Comparison of ENCODE assay signal across 27 mouse cellular contexts in the genomic region with DNA sequence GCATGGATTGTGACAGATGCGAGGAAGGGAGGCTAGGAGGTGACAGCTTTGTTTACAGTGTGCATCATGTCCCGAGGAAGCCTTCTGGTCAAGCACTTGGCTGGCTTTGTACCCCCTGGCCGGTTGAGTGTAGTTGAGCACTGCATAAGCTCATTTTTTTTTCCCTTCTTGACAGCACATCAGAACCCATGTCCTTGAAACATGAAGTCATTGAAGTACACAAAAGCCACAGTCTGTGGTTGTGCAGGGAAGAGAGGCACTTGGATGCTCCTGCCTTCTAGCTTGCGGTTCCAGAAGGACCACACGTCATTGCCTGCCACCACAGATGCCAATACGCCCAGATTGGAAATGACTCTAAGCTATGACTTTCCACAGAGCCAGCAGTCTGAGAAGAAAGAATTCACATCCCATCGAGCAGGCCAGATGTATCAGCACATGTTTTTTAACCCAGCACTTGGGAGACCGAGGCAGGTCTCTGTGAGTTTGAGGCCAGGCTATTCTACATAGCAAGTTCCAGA. TPM values are rescaled to one million over a fixed set of nuclear protein-coding genes. Genes with fewer than 3 reads are reported as not detected.
A peak's percentile ranks its signal among the peaks of the same experiment; 100 is the strongest.
DNase-seq lines count a peak whose midpoint lies in the region; ATAC-seq and TF ChIP-seq lines count a peak whose summit lies in the region.
"Had no signal": no experiment of that assay in that cellular context is flagged by ENCODE, and none has a peak within 500 bp of the region (broad histone marks: within the 10 kb centered on the region; RNA-seq: fewer than 3 reads in every experiment).

No protein-coding gene starts in this region.

- peak; percentile 64 to 73 for DNase-seq in adrenal gland, adult (ENCODE audit: inconsistent age in 2 of 2, low spot score in 1 of 2)
- no peak for DNase-seq in adrenal gland, postnatal 4 days (ENCODE audit: low spot score in 2 of 2)
- no peak for DNase-seq in layer of hippocampus, adult 2 months (ENCODE audit: low spot score in 2 of 2)
- no peak for DNase-seq in layer of hippocampus, postnatal 36 days
- peak; percentile 55 for DNase-seq in brain, adult 2 months (ENCODE audit: low read depth, low spot score)
- no peak for DNase-seq in forebrain, embryonic 11.5 days (ENCODE audit: low spot score)
- DNase-seq: adrenal gland, adult 2 months; adrenal gland, postnatal 10 days; adrenal gland, postnatal 25 days; cerebellum, adult 11 months; cerebellum, adult 18-20 months; cerebellum, adult 8-10 months; cerebellum, adult 9-11 months; cerebellum, postnatal 14 days; cerebellum, postnatal 36 days; embryo, embryonic 11 days; forebrain, postnatal 0 days had no signal

- no peak overlapping the region for H3K4me2 ChIP-seq in forebrain, embryonic 11.5 days (ENCODE audit: low read depth, low read length, severe bottlenecking)
- H3K4me2 ChIP-seq: embryonic facial prominence, embryonic 13.5 days; embryonic facial prominence, embryonic 15.5 days; forebrain, embryonic 13.5 days; forebrain, embryonic 15.5 days had no signal

- no peaks in the 10 kb centered on the region for H3K27me3 ChIP-seq in forebrain, embryonic 11.5 days (ENCODE audit: control insufficient read depth, insufficient read depth, low read length)
- H3K27me3 ChIP-seq: embryonic facial prominence, embryonic 13.5 days; embryonic facial prominence, embryonic 15.5 days; forebrain, embryonic 13.5 days; forebrain, embryonic 15.5 days; Patski had no signal

- no peaks in the 10 kb centered on the region for H3K36me3 ChIP-seq in forebrain, embryonic 11.5 days (ENCODE audit: control insufficient read depth, insufficient read depth, low read length)
- H3K36me3 ChIP-seq: embryonic facial prominence, embryonic 13.5 days; embryonic facial prominence, embryonic 15.5 days; forebrain, embryonic 10.5 days; forebrain, embryonic 15.5 days; G1E had no signal

- TF ChIP-seq CTCF in layer of hippocampus, adult 2 months (conservative IDR thresholded peaks at IDR 0.05) = no peak

- no peak overlapping the region for H3K9ac ChIP-seq in forebrain, embryonic 11.5 days (ENCODE audit: low read length)
- H3K9ac ChIP-seq: embryonic facial prominence, embryonic 13.5 days; embryonic facial prominence, embryonic 15.5 days; forebrain, embryonic 13.5 days; forebrain, embryonic 15.5 days; forebrain, postnatal 0 days had no signal

- H3K4me1 ChIP-seq in forebrain, embryonic 11.5 days (replicated peaks; ENCODE audit: control insufficient read depth, insufficient read depth, low read length) = no peaks in the 10 kb centered on the region
- H3K4me1 ChIP-seq: embryonic facial prominence, embryonic 13.5 days; embryonic facial prominence, embryonic 15.5 days; forebrain, embryonic 10.5 days; forebrain, embryonic 15.5 days had no signal

- no peaks in the 10 kb centered on the region for H3K9me3 ChIP-seq in forebrain, embryonic 11.5 days (ENCODE audit: control insufficient read depth, low read length)
- H3K9me3 ChIP-seq: embryonic facial prominence, embryonic 13.5 days; embryonic facial prominence, embryonic 15.5 days; forebrain, embryonic 10.5 days; forebrain, embryonic 15.5 days; G1E had no signal

- no peak for ATAC-seq in forebrain, embryonic 11.5 days (replicated peaks; ENCODE audit: low FRiP score)
- ATAC-seq: activated CD4-positive, CD25-positive, alpha-beta regulatory T cell, adult 4 months; forebrain, embryonic 13.5 days; forebrain, embryonic 15.5 days; forebrain, postnatal 0 days; Patski had no signal

- H3K4me3 ChIP-seq in layer of hippocampus, adult 2 months = no peak overlapping the region
- no peak overlapping the region for H3K4me3 ChIP-seq in forebrain, embryonic 11.5 days (ENCODE audit: low read depth, low read length)
- H3K4me3 ChIP-seq: embryonic facial prominence, embryonic 13.5 days; embryonic facial prominence, embryonic 15.5 days; erythroblast, embryonic 14.5 days; forebrain, embryonic 10.5 days; forebrain, embryonic 13.5 days; forebrain, embryonic 15.5 days had no signal

- 86% methylated on average over 8 of the region's 8 CpGs for WGBS in forebrain, embryonic 11.5 days

- peak overlapping the region; percentile 28; the same call in 1 of the 2 replicates for H3K27ac ChIP-seq in layer of hippocampus, adult 2 months
- no peak overlapping the region for H3K27ac ChIP-seq in forebrain, embryonic 11.5 days (ENCODE audit: low read depth, low read length)
- H3K27ac ChIP-seq: embryonic facial prominence, embryonic 13.5 days; embryonic facial prominence, embryonic 15.5 days; forebrain, embryonic 10.5 days; forebrain, embryonic 13.5 days; forebrain, embryonic 15.5 days had no signal

RNA-seq across cellular contexts. Expression of gene Rnf26, which starts 6.7 kb away (rescaled TPM):
- 10 to 100 TPM; 42.5 to 45.8 TPM for total RNA-seq in adrenal gland, postnatal 4 days (2021)
- total RNA-seq in layer of hippocampus, adult 2 months (2021) = 10 to 100 TPM; 29.2 to 30.7 TPM
- 10 to 100 TPM; 28.4 to 28.6 TPM for total RNA-seq in layer of hippocampus, postnatal 36 days (2021)
- 82.3 and 85.2 TPM in 2 replicates for polyA plus RNA-seq in forebrain, embryonic 11.5 days (2014; fragmentation: Nextera tagmentation; extraction: Ambion mirVana)

RNA-seq across cellular contexts. Expression of gene Gm49380, which starts 6.7 kb away (rescaled TPM):
- under 1 TPM; 0.11 to 0.51 TPM for total RNA-seq in adrenal gland, postnatal 4 days (2021)
- total RNA-seq in layer of hippocampus, adult 2 months (2021) = under 1 TPM; 0.27 to 0.38 TPM
- total RNA-seq in layer of hippocampus, postnatal 36 days (2021) = under 1 TPM; 0.35 to 0.61 TPM
- polyA plus RNA-seq in forebrain, embryonic 11.5 days (2014; fragmentation: Nextera tagmentation; extraction: Ambion mirVana) = 0.97 TPM in 1 of 2 replicates, not detected in the other
- total RNA-seq: common myeloid progenitor, adult 5-6 weeks had no signal
- polyA plus RNA-seq: activated CD4-positive, CD25-positive, alpha-beta regulatory T cell, adult 4 months; erythroblast, embryonic 14.5 days; forebrain, embryonic 13.5 days; forebrain, postnatal 0 days; G1E had no signal

RNA-seq across cellular contexts. Expression of gene C1qtnf5, which starts 13.0 kb away (rescaled TPM):
- total RNA-seq in adrenal gland, postnatal 4 days (2021) = 10 to 100 TPM in 1 of 2 experiments, 1 to 10 TPM in 1; 9.7 to 17.4 TPM
- 10 to 100 TPM; 12.3 to 14.4 TPM for total RNA-seq in layer of hippocampus, adult 2 months (2021)
- 10 to 100 TPM; 17.0 to 17.6 TPM for total RNA-seq in layer of hippocampus, postnatal 36 days (2021)
- polyA plus RNA-seq in forebrain, embryonic 11.5 days (2014; fragmentation: Nextera tagmentation; extraction: Ambion mirVana) = 0.47 and 0.79 TPM in 2 replicates
- total RNA-seq: common myeloid progenitor, adult 5-6 weeks; G1E had no signal
- polyA plus RNA-seq: activated CD4-positive, CD25-positive, alpha-beta regulatory T cell, adult 4 months; forebrain, embryonic 10.5 days had no signal

RNA-seq across cellular contexts. Expression of gene Mcam, which starts 14.3 kb away (rescaled TPM):
- total RNA-seq in adrenal gland, postnatal 4 days (2021) = 10 to 100 TPM; 92.8 to 97.0 TPM
- total RNA-seq in layer of hippocampus, adult 2 months (2021) = 10 to 100 TPM; 10.1 to 15.9 TPM
- total RNA-seq in layer of hippocampus, postnatal 36 days (2021) = 10 to 100 TPM; 15.6 to 18.8 TPM
- polyA plus RNA-seq in forebrain, embryonic 11.5 days (2014; fragmentation: Nextera tagmentation; extraction: Ambion mirVana) = 12.9 and 14.8 TPM in 2 replicates
- polyA plus RNA-seq: erythroblast, embryonic 14.5 days; G1E had no signal

RNA-seq across cellular contexts. Expression of gene Mfrp, which starts 18.5 kb away (rescaled TPM):
- under 1 TPM in 1 of 2 experiments, not detected in 1; 0.17 TPM for total RNA-seq in adrenal gland, postnatal 4 days (2021)
- 1 to 10 TPM in 1 of 2 experiments, not detected in 1; 1.3 TPM for total RNA-seq in layer of hippocampus, adult 2 months (2021)
- total RNA-seq in layer of hippocampus, postnatal 36 days (2021) = 1 to 10 TPM in 1 of 2 experiments, under 1 TPM in 1; 0.17 to 2.5 TPM
- 0.11 TPM in 1 of 2 replicates, not detected in the other for polyA plus RNA-seq in forebrain, embryonic 11.5 days (2014; fragmentation: Nextera tagmentation; extraction: Ambion mirVana)
- total RNA-seq: adrenal gland, postnatal 25 days; common myeloid progenitor, adult 5-6 weeks; G1E had no signal
- polyA plus RNA-seq: activated CD4-positive, CD25-positive, alpha-beta regulatory T cell, adult 4 months; erythroblast, embryonic 14.5 days; G1E had no signal

Comparison
In these comparisons a context has a peak if more than half of its experiments do, and no peak if none do; other contexts are left out.
1. DNase-seq: peak in adrenal gland, adult (2 of 2) and brain, adult 2 months (single experiment); none in adrenal gland, postnatal 4 days (0 of 2), layer of hippocampus, adult 2 months (0 of 2), layer of hippocampus, postnatal 36 days (0 of 2) and forebrain, embryonic 11.5 days (single experiment).